Mouse (Mus musculus): ENCODE measurements around the gene Ppil4.

Ppil4 gene

DNA sequence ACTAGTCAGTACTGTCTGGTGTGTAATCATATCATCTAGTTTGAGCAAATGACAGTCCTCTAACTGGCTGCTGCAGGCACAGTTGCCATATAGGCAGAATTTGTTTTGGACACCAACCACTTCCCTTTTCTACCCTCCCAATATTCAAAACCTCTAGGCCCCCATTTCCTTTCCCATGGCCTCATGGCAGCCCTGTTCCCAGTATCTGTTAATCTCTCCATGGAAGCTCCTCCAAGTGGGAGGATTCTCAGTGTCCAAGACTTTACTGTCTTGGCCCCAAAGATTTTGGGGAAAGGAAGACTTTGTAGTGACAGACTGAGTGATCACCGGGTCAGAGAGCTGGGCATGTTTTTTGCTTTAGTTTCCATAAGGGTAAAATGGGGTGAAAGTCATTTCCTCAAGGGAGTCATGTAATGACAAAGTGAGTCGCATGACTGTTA lies 54.5 kb downstream of the Ppil4 start:
- in situ Hi-C loops (cut with MboI, MseI), result loop anchor here (5.0 to 25.0 kb wide), 2 partner anchors 35 to 665 kb away; partner anchors contain the start of gene Ust

DNA sequence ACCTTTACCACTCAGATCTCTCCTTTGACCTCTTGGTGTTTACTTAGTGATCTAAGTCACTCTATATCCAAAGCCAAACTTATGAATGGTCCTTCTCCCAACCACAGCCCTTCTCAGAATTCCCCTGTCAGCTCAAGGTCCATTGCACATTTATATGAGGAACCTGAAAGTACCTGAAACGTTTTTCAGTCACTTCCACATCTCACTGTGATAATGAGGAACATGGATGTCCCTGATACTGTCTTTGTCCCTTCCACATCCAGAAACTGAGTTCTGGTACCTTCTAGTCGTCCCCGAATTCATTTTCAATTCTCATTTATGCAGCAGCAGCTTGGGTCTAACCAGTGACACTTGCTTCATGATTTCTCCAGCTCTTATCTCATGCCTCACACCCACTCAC lies 59.2 kb downstream of the Ppil4 start:
- in situ Hi-C loops (cut with MboI, MseI), result no loop called here

DNA sequence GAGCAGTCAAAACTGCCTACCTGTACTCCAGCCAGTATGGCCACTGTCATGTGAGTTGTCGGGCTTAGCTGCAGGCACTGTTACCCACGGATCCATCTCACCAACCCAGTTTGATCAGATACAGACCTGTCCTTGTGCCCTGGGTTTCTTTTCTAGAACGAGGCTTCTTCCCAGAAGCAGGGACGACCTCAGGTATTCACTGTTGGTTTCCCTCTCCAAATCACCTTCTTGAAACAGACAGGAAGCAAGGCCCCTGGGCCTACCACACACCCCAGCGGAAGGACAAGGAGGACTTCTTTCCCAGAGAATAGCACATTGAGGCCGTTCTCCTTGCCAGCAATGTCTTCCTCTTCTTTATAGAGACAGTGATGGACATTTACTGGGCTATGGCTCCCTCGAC lies 67.8 kb downstream of the Ppil4 start:
- in situ Hi-C loops (cut with MboI, MseI), result no loop called here

DNA sequence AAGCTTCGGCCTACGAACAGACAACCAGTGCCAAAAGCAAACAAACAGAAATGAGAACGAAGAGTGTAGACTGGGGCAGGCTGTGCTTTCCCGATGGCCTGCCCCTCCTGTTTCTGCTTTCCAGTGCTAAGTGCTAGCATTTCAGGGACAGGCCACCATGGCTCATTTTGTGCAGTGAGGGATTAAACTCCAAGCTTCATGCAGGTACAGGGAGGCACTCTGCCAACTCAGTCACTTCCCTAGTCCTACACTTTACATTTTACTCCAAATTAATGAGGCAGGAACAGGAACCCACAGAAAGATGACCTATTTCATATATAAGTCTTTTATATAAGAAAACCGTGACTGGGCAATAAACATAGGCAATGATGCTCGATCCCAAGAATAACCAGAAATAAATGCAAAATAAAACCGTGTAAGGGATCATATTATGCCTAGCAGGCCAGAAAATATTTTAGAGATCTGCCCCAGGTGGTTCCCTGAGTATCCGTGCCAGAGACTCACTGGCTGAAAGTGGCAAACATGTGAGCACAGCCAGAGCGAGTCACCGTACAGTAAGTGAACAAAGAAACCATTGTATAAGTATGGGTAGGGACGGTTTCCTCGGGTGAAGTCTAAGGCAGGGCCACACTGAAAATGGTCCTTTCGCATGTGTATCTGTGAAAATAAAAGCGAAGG lies 68.7 kb downstream of the Ppil4 start:
- in situ Hi-C loops (cut with MboI, MseI), result no loop called here

DNA sequence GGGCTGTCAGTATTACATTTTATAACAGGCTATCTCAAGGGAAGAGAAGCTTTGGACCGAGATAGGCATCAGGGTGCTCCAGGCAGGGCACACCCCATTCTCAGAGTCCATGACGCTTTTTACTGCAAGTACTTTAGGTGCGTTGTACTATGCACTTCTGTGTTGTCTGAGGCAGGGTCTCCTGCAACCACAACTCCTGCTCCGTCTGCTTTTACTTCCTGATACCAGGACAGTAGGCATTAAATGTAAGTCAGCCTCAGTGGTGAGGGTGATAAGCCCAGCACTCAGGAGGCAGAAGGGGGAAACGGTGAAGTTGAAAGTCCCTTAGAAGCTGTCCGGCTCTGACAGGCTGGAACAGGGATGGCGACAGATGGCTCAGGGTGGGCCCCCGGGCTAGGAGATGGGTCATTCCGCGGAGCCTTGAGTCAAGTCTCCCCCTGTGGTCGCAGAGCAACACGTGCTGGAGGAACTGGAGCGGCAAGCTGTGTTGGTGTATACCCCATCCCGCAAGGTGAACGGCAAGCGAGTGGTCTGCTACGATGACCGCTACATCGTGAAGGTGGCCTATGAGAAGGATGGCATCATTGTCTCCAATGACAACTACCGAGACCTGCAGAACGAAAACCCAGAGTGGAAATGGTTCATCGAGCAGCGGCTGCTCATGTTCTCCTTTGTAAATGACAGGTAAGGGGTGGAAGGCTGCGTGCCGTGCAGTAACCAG lies 69.4 kb downstream of the Ppil4 start:
- in situ Hi-C loops (cut with MboI, MseI), result no loop called here

DNA sequence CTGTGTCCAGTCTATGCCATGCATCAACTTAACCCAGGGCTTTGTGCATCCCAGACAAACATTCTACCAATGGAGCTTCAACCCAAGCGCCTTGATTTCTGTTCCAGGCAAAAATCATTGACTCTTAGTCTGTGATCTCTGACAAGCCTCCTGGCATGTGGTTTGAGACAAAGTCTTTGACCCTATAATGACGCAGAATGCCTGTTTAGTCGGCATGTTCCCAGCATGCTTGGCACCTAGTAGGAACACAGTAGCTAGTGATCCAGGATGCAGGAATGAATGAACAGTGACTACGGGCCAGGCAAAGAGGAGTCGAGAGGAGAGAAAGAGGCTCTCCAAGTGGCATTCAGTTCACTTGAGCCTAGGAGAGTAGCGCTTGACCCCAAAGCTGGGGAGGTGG lies 70.7 kb downstream of the Ppil4 start:
- in situ Hi-C loops (cut with MboI, MseI), result no loop called here

DNA sequence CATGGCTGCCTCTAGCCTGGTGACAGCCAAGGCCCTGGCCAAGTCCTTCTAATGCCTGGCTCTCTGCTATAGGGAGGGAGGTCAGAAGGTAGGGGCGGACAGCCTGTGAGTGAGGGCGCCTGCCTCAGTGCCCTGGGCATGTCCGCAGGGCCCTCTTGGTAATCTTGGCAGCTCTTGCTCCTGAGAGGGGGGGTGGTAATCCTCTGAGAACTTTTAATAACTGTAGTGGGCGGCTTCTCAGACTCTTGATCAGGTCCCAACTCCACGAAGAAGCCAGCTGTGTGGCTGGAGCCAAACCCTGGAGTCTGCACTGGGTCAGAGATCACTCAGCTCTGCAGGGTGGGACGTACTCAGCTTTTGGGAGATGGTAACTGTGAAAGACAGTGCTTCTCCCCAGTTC lies 71.5 kb downstream of the Ppil4 start:
- in situ Hi-C loops (cut with MboI, MseI), result no loop called here

DNA sequence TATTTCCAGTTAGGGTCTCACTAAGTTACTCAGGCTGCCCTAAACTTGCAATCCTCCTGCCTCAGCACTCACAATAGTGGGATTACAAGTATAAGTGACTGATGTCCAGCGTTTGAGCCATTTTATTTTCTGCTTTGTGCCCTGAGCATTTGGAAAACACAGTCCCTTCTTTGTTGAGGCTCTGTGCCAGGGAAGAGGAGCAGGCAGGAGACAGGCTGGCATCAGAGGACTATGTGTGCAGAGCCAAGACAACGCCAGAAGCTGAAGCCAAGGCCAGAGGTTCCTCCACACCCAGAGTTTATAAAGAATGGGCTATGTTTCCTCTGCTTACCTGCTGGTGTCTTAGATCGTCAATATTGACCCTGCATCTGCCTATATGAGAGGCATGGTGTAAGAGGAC lies 72.1 kb downstream of the Ppil4 start:
- in situ Hi-C loops (cut with MboI, MseI), result no loop called here

DNA sequence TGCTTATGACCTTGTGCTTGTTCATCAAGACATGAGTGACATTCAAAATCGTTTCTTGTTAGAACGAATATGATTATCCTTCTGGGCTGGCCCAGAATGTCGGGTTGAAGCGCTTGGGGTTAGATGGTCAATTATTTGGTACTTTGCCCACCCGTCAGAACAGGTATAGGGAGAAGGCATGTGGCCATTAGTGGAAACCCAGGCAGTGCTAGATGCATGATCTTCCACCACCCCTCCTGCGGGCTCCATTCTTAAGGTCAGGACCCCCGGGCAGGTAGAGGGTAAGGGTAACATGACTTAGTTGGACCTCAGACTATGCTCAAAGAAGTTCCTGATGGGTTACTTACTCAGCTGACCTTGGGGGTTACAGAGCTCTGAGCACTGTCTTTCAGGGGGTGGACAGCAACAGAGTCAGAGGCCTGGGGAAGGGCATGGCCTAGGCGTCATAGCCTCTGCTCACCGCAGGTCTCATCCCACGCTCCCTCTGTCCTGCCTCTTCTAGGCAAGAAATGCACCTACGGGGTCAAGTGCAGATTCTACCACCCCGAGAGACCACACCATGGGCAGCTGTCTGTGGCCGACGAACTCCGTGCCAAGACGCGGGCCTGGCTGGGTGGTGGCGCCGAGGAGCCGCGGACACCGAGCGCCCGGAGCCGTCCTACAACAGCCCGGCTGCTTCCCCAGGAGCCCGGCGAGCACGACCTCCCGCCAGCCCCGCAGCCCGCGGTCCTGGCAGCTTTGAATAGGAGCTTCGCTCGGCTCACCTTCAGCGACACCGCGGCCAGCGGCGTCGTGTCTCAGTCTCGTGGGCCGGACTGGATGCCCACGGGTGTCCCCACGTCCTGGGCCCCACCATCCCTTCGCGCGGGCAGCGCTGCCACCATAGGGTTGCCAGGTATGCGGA lies 74.3 kb downstream of the Ppil4 start:
- in situ Hi-C loops (cut with MboI, MseI), result no loop called here

DNA sequence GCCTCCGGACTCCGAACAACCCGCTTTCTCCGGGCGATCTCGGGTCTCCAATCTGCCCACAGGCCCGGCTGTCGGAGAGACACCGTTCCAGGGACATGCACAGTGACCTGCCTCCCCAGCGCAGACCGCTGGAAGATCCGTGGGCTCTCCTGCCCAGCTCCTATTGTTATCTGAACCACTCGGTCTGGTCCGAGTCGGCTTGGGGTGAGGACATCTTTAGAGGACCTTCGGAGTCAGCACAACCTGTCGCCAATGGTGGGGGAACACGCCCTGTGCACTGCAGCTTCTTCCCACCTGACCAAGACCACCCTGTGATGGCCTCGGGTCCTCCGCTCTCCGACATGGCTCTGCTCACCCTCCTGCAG lies 75.0 kb downstream of the Ppil4 start:
- in situ Hi-C loops (cut with MboI, MseI), result no loop called here

DNA sequence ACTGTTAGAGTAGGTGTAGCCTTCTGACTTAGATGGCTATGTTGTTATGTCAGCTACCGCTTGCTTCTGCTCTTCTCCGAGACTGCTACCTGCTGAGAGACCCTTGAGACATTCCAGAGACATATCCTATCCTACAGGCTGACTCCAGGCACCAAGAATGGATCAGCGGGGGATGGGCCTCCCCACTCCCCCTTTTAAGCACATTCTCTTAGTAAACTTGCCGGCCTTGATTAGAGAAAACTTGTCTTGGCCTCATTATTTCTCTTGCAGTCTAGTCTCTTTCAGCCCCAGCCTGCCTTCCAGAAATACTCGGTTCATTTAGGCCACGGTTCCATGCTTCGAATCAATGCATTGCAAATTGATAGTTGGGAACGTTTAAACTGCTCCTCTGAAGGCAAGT lies 77.1 kb downstream of the Ppil4 start:
- in situ Hi-C loops (cut with MboI, MseI), result no loop called here

DNA sequence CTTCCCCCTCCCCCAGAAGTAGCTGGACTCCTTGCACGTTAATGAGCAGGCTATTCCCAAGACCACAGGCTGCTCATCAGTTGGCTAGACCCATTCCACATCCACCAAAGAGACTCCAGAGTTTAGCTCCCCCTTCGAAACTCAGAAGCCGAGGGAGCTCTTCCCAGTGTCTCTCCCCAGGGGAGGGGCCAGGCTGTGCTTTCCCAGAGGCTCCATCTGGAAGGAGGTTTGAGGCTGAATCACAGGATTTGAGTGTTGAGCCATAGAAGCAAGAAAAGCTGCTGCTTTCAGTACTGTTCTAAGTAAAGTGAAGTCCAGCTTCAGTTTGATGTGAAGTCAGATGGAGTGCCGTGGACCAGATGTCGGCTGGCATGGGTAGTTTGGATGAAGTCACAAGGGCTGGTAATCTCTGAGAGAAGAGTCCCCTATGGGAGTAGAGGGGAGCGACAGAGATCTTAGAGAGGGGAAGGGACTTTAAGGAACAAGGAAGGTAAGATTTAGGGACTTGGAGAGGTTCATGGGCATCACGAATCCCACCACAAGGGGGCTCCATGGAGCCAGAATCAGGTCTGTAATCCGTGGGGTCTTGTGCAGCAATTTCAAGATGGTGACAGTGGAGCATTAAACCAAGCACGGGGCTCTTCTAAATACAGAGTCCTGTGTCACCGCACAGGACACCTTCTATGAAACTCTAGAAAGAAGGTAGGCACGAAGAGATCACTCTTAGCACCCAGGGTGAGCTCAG lies 78.1 kb downstream of the Ppil4 start:
- in situ Hi-C loops (cut with MboI, MseI), result no loop called here

DNA sequence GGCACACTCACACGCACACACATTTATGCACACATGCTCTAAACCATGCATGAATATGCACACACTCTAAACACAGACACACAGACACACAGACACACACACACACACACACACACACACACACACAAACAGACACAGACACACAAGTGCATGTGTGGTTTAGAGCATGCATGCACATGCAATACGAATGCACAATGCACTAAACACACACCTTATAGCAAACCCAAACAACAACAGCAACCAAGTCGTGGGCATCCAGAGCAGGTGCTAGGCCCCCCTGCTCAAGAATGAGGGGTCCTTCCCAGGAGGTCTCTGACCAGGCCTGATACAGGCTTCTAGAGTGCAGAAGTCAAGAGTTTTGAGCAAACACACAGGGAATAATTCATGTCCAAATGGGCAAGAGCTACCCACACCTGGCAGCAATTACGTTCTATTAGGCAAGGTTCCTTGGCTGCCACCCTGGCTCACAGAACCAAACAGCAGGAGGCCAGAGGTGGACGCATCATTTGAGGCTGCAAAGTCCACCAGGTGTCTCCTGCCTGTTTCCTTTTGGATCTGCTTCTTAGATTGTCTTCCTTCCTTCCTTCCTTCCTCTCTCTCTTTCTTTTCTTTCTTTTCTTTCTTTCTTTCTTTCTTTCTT lies 78.8 kb downstream of the Ppil4 start:
- in situ Hi-C loops (cut with MboI, MseI), result no loop called here
